Mouse (Mus musculus) liver, adult 2 months (tissue): Measurements from ENCODE around the gene Wap. TPM values are rescaled to one million over a fixed set of nuclear protein-coding genes. Genes with fewer than 3 reads are reported as not detected.
"Not testable (repeated sequence)": the region's sequence is repeated elsewhere in the genome, so short reads cannot be mapped to it uniquely, and the experiment has no call there.

Experiments
- DNase-seq: peaks from one replicate; pipeline ENCODE4 v3.0.0-alpha.2; 2011; ENCODE audit warnings: low read depth, low spot score; ENCODE audit errors: extremely low read depth
- H3K27ac ChIP-seq: fragments of 200-500 bp; replicated peaks from 2 replicates; pipeline ENCODE4 v1.5.1; 2012; ENCODE audit warnings: low read depth, mild to moderate bottlenecking, control low read depth, inconsistent platforms, low read length; ENCODE audit not compliant: insufficient read depth
- H3K27me3 ChIP-seq: fragments of 200-500 bp; 2 replicates; pipeline ENCODE4 v1.6.1; 2012; ENCODE audit warnings: mild to moderate bottlenecking, moderate library complexity, low read length, inconsistent platforms; ENCODE audit not compliant: control insufficient read depth, insufficient read depth
- H3K36me3 ChIP-seq: fragments of 200-500 bp; 2 replicates; pipeline ENCODE4 v1.6.1; 2012; ENCODE audit warnings: low read length, inconsistent platforms; ENCODE audit not compliant: control insufficient read depth, insufficient read depth
- H3K4me1 ChIP-seq: fragments of 200-500 bp; 2 replicates; pipeline ENCODE4 v1.6.1; 2011; ENCODE audit warnings: low read length; ENCODE audit not compliant: control insufficient read depth, insufficient read depth
- H3K4me3 ChIP-seq: fragments of 200-500 bp; 2 replicates; pipeline ENCODE4 v1.5.1; 2011; ENCODE audit warnings: low read depth, mild to moderate bottlenecking, control low read depth, low read length, moderate library complexity; ENCODE audit not compliant: insufficient read depth
- H3K79me2 ChIP-seq: fragments of 200-500 bp; 2 replicates; pipeline ENCODE4 v1.6.1; 2012; ENCODE audit warnings: inconsistent platforms, mild to moderate bottlenecking, low read length, moderate library complexity; ENCODE audit not compliant: control insufficient read depth, insufficient read depth
- H3K9ac ChIP-seq: fragments of 200-500 bp; 2 replicates; pipeline ENCODE4 v1.6.1; 2012; ENCODE audit warnings: low read depth, mild to moderate bottlenecking, control low read depth, inconsistent platforms, low read length
- CTCF ChIP-seq: fragments of 200-500 bp; IDR thresholded peaks from 2 replicates; pipeline ENCODE4 v1.5.1; 2011; ENCODE audit warnings: low read depth, low read length, control low read depth
- POLR2A ChIP-seq: fragments of 200-500 bp; IDR thresholded peaks from 2 replicates; pipeline ENCODE4 v1.6.1; 2011; ENCODE audit warnings: low read length, control low read depth; ENCODE audit not compliant: insufficient read depth; ENCODE audit errors: extremely low read depth
- WGBS: fragments of 180-500 bp; shearing (Covaris S2); methylation state at CpG from one replicate; pipeline ENCODE4 v1.1.7; 2018; 5-methylcytosine and 5-hydroxymethylcytosine counted together
- polyA plus RNA-seq: library from polyadenylated mRNA; depleted of rRNA; stranded (reverse); fragments of >200 nt; gene quantifications from 2 replicates; pipeline ENCODE4 v1.2.3, GENCODE M21; 2012
- total RNA-seq: library from RNA; depleted of rRNA; stranded (reverse); fragments of >200 nt; gene quantifications from 2 replicates; pipeline ENCODE4 v1.2.3, GENCODE M21; 2014

Wap gene
- total and polyA plus RNA-seq, 2 experiments = not detected

DNA sequence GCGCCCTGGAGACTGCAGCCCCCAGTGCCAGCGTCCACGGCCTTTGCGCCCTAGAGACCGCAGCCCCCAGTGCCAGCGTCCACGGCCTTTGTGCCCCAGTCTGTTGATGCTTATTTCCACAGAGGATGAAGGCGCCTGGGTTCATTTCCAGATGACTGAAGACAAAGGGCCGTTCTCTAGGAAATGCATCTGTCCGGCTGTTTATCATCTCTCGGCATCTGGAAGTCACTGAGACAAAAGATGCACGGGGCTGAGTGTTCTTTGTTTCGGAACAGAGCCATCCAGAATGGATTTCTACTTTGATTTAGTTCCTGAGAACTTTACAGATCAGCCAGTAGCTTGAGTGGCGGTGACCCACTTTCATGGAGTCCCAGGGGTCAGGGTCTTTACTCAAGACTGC is 22.8 kb upstream of the Wap start:
- H3K4me3 ChIP-seq = no peak overlapping the region

DNA sequence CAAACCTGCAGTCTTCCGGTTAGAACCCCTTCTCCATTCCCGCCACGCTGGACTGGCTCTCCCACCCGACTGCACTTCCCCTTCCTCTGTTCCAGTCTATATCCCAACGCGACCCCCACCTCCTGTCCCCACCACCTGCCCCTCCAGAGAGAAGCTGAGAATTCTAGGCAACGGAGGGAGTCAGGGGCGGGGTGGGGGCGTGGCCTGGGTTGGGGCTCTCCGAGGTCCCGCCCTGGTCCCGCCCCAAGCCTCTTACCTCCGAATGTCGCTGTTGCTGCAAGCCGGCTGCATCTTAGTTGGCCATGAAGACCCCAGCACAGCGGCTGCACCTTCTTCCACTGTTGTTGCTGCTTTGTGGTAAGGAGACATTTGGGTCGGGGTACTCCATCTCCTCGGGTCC is 19.8 kb upstream of the Wap start, which contains the start of gene Ramp3:
TSS of gene Ramp3 (plus strand) at position 251 of the 400 bp plus-strand sequence.
- Histone ChIP-seq H3K27me3 (no peaks in the 10 kb centered on the region), H3K79me2 (no peaks in the 10 kb centered on the region), H3K4me3 (peak within 1 kb of the TSS; percentile 39; the same call in 1 of the 2 replicates), H3K4me1 (no peaks in the 10 kb centered on the region), H3K27ac (no peak within 1 kb of the TSS), H3K9ac (no peak within 1 kb of the TSS), H3K36me3 (no peaks in the 10 kb centered on the region)
- DNase-seq = no peak
- TF ChIP-seq POLR2A = no peak
- TF ChIP-seq CTCF = no peak
- WGBS = 3% methylated on average over 16 of the region's 18 CpGs

More for the DNA sequence above, 22.8 kb upstream of the Wap start:
- no peak for TF ChIP-seq CTCF
- no peak for TF ChIP-seq POLR2A
- Histone ChIP-seq H3K79me2 (no peaks in the 10 kb centered on the region), H3K9ac (no peak overlapping the region), H3K27me3 (no peaks in the 10 kb centered on the region), H3K36me3 (no peaks in the 10 kb centered on the region), H3K4me1 (no peaks in the 10 kb centered on the region), H3K27ac (no peak overlapping the region)
- DNase-seq = no peak
- 84% methylated on average over 14 of the region's 14 CpGs for WGBS

DNA sequence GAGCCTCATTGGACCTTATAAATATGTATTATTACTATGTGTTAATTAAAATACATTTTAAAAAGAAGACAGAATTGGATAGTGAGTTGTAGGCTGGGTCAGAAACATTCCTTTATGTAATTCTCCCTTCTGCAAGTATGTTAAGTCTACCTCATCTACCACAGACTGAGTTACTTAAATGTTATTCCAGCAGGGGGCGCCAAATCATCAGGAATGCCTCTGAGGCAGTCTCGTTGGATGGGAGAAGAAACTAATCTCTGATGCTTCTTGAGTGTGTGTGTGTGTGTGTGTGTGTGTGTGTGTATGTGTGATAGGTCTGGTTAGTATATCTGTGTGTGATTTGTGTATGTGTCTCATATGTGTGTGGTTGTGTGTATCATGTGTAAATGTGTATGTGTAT is 16.5 kb upstream of the Wap start:
- DNase-seq = peak; percentile 62
- H3K9ac ChIP-seq = no peak overlapping the region
- 0% methylated on average over 2 of the region's 2 CpGs for whole genome bisulfite sequencing

DNA sequence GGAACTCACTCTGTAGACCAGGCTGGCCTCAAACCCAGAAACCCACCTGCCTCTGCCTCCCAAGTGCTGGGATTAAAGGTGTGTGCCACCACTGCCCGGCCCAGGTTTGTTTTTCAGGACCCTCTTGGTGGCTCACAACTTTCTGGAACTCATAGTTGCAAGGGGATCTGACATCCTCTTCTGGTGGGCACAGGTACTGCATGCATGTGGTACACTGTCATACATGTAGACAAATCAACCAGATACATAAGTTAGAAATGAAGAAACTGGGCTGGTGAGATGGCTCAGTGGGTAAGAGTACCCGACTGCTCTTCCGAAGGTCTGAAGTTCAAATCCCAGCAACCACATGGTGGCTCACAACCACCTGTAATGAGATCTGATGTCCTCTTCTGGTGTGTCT is 14.5 kb upstream of the Wap start:
- H3K4me3 ChIP-seq, H3K36me3 ChIP-seq, H3K27me3 ChIP-seq, H3K4me1 ChIP-seq, H3K9ac ChIP-seq, H3K27ac ChIP-seq, H3K79me2 ChIP-seq, DNase-seq: not testable (repeated sequence)
- whole genome bisulfite sequencing = 78% methylated on average over 3 of the region's 3 CpGs

More for the DNA sequence above, 16.5 kb upstream of the Wap start:
- Histone ChIP-seq H3K4me1 (no peaks in the 10 kb centered on the region), H3K79me2 (no peaks in the 10 kb centered on the region), H3K36me3 (no peaks in the 10 kb centered on the region), H3K27ac (no peak overlapping the region), H3K4me3 (no peak overlapping the region), H3K27me3 (no peaks in the 10 kb centered on the region)
- TF ChIP-seq POLR2A = no peak
- peak; percentile 72 for TF ChIP-seq CTCF

DNA sequence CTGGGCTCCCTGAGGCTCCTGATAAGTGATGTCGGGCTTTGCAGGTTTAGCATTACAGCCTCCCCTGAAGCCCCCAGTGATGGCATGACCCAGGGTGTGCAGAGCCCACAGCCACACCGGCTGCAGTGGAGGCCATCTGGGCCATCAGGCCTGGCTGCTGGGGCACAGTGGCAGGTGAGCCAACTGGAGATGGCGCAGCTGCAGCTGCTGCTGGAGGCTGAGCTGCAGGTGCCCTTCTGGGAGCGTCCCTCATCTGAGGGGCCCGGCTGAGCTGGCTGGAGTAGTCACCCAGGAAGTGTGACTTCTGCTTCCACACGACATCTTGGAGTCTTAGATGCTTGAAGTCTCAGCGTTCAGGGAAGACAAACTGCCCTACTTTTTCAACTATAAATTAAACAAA is 12.1 kb upstream of the Wap start:
- Histone ChIP-seq H3K36me3 (no peaks in the 10 kb centered on the region), H3K79me2 (no peaks in the 10 kb centered on the region), H3K4me3 (no peak overlapping the region), H3K27ac (no peak overlapping the region), H3K4me1 (no peaks in the 10 kb centered on the region), H3K27me3 (no peaks in the 10 kb centered on the region), H3K9ac (no peak overlapping the region)
- no peak for DNase-seq
- no peak for TF ChIP-seq POLR2A
- no peak for TF ChIP-seq CTCF
- 79% methylated on average over 7 of the region's 7 CpGs for WGBS

DNA sequence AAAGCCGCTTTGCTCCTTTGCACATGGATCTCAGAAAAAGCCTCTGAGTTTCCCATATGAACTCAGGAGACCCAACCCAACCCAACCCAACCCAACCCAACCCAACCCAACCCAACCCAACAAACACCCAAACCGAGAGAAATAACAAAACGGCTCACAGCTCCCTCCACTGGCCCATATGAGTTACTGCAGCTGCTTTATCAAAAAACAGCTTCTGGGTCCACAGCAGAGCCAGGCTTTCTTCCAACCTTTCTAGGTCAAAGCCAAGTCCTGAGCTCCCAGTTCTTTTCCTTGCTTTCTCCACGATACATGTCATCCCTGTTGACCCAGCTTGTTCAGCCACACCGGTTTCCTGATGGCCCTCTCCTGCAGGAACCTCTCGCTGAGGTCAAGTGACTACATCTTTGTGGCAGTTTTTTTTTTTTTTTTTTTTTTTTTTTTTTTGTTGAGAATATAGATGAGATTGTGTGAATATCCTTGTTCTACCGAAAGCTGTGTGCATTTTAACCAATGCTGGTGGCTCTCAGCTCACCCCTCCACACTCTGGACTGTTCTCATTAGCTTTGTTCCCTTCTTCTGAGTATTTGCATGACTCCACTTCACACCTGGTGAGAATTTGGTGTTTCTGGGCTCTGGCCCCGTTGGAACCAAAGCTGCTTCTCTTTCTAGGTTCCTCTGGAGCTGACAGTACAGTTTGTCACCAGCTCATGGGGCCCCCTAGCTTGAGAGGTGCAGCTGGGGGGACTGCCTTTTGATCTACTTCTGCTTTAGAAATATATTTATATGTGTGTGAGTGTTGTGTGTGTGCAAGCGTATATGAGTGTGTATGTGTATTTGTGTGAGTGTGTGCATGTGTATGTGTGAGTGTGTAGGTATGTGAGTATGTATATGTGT is 9.6 kb upstream of the Wap start:
- no peaks in the 10 kb centered on the region for H3K36me3 ChIP-seq
- TF ChIP-seq POLR2A (no peak), CTCF (no peak)
- H3K4me3 ChIP-seq = no peak overlapping the region
- H3K9ac ChIP-seq = no peak overlapping the region
- no peaks in the 10 kb centered on the region for H3K79me2 ChIP-seq
- H3K27ac ChIP-seq = no peak overlapping the region
- 50% methylated on average over 9 of the region's 9 CpGs for WGBS
- no peaks in the 10 kb centered on the region for H3K27me3 ChIP-seq
- no peaks in the 10 kb centered on the region for H3K4me1 ChIP-seq
- DNase-seq = no peak
